Mouse (Mus musculus): ENCODE data around the gene Atp6v0a4.

Atp6v0a4 gene

DNA sequence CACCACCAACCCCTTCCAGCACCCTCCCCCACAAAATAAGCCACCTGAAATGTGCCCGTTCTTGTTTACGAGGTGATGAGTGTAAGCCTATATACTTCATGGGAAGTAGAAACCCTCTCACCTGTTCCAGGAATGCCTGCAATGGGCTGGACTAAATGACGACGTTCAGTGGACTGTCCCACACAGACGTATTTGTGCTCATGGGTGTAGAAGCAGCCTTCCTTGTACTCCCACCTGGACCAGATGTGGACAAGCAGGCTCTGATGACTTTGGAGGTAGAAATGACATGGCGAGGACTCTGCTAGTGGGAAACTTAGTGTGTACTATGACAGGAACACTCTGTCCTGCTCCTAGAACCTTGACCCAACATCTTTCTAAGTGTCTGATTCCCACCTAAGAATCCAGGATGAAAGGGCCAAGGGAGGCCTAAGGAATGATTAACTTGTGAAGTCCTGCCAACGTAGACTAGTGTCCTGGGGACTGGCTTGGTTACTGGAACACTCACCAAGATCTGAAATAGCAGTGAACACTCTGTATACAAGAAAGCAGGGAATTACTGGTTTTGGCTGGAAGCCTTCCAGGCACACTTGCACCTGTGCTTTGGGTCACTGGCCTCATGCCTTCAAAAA, at the start of gene Atp6v0a4:
Gene Atp6v0a4, minus strand, starts transcription at position 380 of the 629 bp plus-strand sequence.
- DNase-seq: no peak

DNA sequence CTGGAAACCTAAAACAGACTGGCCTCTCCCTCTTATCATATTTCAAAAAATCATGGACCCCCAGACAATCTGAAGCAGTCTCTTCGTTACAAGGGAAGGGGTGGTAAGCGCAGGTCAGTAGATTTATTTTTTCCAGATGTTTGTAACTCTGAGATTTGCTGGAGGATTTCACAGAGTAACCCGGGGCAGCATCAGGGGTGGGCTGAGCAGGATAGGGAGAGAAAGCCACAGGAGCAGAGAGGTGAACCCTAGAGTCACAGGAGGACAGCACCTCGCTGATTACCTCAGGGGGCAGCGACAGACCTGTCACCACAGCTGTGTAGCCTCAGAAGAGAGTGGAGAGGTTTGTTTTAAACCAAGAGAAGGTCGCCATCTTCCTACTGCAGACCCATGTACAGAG, 41.0 kb upstream of the Atp6v0a4 start:
- DNase-seq: no peak

DNA sequence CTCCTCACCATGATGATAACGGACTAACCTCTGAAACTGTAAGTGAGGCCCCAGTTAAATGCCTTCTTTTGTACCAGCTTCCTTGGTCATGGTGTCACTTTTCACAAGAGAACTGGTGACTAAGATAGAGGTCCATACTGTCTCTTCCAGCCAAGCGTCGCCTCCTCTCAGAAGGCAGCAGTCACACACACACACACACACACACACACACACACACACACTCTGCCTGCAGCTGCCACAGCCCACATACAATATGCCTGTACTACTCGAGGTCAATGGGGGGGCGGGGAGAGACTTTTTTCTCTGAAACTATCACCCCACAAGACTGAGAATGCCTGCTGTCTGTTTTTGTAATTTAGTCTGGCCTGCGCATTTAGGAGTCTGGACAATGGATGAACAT, 40.3 kb upstream of the Atp6v0a4 start:
- DNase-seq: no peak

DNA sequence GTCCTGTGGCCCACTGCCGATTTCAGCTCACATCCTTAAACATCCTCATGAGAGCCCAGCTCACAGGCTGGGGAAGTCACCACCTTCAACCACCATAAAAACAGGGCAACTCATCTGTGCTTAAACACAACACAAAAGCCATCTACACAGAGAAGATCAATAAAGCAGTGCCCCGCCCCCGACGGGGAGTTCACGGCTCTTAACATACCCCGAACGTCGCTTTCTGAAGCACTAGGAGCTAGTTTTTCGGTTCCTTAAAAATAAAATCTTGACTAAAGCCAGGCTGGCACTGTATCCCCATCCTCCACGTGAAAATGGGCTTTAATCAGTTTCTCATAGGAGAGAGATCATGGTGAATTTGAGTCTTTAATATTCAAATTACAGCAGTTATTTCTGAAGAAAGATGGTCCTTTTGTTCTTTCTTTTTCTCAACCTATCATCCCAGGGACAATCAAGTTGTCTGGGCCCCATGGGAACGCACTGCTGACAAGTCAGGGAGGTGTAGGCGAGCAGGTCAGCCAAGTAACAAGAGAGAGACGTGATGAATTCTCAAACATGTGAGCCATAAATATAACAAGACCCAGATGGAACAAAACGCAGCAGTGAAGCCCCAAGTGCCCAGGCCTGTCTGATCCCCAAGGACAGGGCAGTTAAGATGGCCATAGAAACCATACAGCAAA, 38.6 kb upstream of the Atp6v0a4 start:
- no peak for DNase-seq

DNA sequence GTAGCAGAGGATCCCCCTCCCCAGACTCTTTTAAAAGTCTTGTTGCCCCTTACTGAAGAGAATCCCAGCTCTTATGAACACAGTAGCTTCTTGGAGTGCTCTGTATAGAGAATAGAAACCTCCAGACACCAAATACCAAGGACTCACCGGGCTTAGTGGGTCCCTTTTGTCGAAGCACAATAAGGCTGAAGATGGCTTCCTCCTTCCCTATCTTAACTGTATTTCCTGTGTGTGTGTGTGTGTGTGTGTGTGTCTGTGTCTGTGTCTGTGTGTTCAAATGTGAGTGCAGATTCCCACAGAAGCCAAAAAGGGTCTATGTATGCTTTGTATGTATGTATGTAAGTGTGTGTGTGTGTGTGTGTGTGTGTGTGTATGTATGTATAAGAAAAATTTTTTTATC, 36.2 kb upstream of the Atp6v0a4 start:
- no peak for DNase-seq

DNA sequence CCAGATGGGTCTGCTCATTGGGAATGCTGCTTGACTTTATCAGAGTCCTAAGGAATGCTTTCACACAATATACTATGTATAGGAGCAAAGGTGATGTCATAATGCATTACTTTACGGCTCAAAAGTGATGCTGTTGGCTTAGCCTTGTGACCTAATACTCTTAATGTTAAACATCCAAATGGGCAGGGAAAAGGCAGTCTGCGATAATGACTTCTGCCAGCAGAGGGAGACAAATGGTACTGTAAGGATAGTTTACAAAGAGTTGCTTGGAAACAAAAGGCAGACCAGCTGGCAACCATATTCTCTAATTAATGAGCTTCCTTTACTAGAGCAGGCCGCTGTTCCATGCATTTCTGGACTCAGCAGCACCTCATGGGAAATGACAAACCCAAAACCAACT, 35.7 kb upstream of the Atp6v0a4 start:
- peak; percentile 92 for DNase-seq

DNA sequence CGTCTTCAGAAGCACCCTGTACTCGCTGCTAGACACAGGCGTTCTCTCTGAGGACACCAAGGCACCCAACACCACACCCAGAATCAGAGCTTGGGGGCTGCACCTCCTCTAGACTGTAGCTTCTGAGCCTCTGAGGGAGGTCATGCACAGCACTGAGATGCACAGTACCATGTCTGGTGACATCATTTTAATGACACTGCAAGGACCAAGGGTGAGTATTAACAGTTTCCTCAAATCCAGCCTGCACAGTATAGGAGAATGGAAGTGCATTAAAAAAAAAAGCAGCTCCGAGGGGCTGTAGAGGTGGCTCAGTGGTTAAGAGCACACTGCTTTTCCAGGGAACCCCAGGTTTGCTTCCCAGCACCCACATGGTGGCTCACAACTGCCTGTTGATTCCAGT, 35.2 kb upstream of the Atp6v0a4 start:
- DNase-seq: no peak

DNA sequence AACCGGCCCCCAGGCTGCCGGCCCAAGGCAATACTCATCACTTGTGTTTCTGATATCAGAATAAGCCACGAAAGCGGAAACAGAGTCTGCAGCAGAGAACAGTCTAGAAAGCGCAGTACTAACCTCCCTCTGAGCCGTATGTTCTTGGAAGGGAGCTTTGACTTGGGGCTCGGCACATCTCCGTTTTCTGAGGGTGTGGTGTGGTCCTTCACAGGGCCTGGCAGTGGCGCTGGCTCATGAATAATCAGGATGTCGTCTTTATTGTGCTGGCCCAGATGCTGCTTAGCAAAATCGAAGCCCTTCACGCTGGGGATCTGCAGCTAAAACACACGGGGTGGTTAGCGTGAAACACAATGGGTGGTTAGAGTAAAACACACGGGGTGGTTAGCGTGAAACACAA, 33.5 kb upstream of the Atp6v0a4 start:
- DNase-seq: no peak

DNA sequence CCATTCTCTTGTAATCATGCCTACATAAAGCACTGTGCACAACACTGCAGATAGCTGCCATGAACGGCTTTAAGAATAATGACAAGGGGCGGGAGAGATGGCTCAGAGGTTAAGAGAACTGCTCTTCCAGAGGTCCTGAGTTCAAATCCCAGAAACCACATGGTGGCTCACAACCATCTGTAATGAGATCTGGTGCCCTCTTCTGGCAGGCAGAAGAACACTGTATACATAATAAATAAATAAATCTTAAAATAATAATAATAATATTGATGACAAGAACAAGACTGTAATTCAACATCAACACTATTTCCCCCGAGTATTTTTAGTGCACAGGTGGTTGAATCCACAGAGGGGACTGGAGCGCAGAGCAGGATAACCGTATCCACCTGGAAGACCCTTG, 31.8 kb upstream of the Atp6v0a4 start:
- no peak for DNase-seq

DNA sequence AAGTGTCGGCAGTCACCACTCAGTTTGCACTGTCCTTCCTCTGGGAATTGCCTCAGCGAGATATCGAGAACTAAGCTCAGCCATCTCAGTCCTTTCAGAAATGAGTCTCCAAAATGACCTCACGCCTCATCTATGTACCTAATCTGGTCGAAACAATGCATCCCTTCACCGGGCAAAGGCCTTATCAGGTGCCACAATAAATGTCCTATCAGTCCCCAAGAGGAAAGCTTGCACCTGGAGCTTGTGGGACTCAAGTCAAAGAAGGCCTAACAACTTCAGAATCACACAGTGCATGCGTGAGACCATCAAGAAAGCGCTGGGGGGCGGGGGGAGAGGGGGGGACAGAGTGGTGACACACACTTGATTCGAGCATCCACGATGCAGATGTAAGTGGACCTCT, 27.9 kb upstream of the Atp6v0a4 start:
- no peak for DNase-seq

DNA sequence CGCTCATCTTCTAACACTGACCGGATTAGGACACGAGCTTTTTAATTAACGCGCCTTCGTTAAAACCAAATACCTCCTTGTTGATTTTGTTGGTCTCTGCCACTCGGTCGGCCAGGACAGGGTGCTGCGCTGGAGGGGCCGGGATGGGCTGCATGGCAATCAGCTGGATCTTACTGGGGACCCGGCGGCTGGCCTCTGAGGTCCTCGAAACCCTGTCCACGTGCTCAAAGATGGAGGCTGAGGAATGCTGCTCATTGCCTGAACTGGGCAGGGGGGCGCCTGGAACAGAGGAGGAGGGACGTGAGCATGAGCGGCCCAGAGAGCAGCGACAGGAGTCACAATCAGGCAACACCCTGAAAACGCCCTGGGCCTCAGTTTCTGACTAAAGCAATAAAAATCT, 25.1 kb upstream of the Atp6v0a4 start:
- no peak for DNase-seq

DNA sequence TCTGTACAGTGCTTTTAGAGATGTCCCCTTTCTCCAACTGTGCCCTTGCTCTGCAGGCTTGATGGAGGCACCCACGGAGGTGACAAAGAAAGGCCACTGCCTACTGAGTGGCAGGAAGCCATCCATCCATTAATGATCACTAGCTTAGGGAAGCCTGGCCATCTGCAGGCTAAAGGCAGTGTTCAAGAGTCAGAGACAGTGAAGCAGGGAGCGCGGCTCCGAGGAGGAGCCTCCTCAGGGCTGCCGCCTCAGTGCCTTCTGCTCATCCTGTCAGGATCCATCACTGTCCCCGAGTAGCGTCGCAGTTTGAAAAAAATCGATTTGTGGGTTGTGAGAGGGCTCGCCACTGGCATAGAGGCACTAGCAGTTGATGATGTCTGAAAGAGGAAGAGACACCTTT, 24.2 kb upstream of the Atp6v0a4 start:
- no peak for DNase-seq

DNA sequence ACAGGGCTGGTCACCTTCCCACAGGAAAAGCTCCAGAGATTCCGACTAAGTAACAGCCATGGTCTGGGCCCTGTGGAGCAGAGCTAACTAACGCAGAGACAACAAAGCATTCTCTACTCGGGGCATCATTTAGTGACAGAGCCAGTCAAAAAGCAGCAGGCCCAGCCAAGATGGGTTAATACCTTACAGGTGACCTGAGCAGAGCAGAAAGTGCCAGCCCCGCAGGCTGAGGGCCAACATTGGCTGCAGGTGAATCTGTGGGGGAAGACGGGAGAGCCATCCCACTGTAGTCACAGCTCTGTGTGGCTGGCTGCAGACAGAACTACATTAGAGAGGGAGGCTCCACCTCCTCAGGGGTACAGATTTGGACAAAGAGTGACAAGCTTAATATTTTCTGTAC, 22.9 kb upstream of the Atp6v0a4 start:
- no peak for DNase-seq

DNA sequence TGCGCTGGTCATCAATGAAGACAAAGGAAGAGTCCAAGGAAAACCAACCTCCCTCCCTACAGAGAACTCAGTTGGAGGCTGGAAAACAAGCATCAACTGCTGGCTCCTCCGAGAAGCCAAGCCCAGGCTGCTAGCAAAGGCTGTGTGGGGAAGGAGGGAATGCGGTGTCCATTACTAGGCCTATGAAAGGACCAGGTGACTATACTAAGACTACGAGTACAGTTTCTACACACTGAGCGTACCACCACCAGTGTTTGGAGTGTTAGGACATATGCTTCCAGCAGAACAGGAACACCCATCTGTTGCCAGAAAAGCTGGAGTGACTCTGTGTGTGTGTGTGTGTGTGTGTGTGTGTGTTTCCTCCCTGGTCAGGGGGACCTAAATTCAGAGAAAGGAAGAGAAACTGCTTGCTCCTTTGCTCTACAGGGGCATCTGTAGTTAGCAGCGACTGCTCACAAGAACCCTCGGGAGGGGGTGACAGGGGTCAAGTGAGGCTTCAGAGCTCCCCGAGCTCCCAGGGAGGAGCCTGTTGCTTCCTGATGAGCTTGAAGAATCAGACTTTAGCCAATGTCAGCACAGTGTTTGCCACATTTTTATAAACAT, 21.2 kb upstream of the Atp6v0a4 start:
- DNase-seq: no peak

DNA sequence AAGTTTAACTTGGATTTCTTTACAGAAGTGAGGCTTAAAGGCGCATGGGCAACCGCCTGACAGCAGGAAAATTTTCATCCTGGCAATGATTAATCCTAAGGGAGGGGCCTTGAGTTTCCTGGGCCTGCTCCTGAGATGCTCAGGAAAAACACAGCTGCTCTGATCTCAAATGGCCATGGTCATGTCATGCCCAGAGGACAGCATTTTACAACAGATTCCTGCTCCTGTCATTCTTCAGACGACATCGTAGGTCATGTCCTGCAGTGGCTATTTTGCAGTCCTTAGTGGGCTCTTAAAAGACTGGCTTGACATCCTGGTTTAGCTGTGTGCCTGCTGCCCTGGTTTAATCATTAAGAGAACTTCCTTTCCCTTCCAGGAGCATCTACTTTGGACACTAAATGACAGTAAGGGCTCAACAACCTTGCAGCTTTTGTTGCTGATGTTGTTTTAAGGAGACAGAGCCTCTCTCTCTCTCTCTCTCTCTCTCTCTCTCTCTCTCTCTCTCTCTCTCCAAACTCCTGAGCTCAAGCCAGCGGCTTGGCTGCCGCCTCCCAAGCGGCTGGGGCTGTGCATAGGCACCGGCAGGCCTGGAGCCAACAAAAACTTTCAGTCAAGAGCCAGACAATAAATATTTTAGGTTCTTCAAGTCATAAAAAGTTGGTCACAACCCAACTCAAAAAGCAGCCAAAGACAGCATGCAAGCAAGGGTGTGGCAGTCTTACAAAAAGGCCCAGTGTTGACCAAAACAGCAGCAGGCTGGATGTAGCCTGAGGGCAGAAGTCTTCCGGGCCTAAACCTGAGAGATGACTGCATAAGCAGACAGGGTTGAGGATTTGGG, 20.0 kb upstream of the Atp6v0a4 start:
- DNase-seq: no peak

DNA sequence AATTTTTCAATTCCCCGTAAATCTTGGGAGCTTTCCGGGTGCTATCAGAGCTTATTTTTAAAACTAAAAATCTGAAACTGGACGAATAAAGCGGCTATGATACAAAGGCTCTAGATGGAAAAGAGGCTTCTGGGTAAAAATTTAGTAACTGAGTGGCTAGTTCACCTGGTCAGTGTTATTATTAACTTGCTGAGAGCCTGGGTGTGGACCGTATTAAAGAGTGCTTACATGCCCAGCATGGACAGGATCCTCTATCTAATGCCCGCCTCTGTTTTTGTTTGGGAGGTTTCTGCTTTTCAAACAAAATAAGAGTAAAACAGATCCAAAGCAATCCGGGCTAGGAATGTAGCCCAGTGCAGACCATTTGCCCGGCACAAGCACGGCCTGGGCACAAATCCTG, 16.0 kb upstream of the Atp6v0a4 start:
- DNase-seq: no peak

DNA sequence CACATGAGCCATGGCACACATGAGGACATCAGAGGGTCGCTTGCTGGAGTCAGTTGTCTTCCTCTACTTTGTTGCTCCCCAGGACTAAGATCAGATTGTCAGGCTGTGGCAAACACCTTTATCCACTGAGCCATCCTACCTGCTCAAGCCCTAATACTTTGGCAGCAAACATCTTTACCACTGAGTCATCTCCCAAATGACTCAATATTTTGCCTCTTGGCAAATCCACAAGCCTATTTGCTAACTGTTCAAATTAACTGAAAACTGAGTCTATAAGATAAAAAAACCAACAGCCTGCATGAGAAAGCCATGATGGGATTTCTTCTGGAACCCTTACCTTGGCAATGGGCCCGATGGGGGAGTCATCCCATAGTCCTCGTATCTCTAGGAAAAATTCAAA, 14.7 kb upstream of the Atp6v0a4 start:
- DNase-seq: no peak

DNA sequence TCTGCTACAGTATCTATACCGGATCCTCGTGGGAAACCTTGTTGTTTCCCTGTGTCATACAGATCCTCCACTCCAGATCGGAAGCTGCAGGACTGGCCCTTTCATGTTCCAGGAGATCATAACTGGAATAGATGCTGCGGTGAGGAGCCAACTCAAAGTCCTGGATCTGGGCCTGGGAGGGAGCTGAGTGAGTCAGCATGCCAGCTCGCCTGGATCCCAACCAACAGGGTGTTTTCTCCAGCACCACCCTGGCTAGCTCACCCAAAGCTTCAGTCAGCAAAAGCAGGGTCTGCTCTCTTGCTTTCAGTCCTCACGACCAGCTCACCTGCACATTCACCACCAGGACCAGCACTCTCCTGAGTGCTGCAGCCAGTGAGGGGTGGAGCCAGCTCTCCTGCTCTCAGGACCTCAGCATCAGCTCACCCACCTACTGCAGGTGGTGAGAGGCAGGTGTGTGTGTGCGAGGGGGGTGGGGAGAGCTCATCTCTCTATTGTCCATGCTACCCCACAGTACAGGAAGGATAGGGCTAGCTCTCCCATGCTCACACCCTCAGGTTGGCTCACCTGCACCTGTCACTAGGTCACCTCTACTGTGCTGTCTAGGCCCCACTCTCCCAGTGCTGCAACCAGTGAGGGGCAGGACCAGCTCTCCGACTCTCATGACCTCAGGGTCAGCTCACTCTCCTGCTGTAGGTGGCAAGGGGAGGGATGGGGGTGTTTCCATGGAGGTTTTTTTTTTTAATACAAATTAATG, 10.6 kb upstream of the Atp6v0a4 start:
- DNase-seq: peak; percentile 69

DNA sequence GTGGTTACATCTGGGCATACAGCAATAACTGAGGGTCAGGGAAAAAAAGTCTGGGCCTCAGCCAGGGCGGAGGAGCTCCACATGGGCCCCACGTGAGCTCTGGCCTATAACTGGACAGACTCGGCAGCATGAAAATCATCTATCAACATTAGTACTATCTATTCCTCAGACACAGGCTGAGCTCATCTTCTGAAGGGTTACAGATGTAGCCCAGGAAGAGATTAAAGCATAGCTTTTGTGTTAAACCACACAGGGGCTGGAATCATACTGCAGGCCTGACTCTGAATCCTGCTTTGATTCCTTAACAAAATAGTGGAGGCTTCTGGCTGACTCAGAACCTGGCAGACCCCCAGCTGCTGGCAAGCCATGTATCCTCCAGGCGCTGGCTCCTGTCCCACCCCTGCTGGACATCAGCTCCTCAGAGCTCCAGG, 7.4 kb upstream of the Atp6v0a4 start:
- DNase-seq: peak; percentile 57

DNA sequence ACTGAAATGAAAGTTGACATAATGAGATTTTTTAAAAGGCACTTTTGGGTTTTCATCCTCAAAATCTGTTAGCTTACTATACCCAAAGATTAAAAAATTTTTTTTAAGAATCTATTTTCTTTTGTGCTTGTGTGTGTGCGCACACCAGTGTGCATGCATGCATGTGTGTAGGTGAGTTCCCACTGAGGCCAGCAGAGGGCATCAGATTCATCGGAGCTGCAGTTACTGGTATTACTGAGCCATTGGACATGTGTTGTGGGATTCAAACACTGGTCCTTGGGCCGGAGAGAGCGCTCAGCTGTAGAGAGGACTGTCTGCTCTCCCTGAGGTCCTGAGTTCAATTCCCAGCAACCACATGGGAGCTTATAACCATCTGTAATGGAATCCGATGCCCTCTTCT, 5.5 kb upstream of the Atp6v0a4 start:
- DNase-seq: no peak

DNA sequence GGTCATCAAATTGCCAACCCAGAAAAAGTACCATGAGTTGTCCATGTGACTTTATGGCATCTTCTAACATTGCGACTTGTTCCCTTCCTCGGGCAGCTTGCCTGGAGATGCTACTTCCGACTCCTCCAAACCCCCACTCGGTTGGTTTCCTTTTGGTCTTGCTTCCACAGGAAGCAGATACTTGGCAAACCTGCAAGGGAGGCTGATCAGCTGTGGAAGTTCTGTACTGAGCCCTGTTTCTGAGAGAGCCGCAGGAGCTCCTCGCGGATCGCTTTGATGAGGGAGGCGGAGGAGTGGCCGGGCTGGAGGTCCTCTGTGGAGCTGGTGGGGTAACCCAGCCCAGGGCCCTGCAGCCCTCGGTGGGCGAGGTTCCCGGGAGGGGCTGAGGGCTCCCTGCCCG, 3.7 kb upstream of the Atp6v0a4 start:
- no peak for DNase-seq

DNA sequence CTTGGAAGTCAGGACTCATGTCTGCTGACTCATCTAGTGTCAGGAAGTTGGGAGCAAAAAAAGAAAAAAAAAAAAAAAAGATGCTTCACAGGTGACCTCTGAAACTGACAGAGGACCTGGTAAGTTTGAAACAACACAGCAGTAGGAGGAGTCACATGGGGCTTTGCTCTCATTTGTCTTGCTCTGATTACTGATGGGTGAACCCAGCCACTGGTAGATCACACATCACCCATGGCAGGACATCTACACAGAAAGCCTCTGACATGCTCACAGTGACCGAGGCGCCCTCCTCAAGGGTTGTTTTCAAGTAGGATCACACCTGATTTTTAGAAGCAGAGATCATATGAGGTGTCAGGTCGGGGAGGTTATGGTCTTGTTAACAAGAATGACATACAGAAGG, 1.1 kb upstream of the Atp6v0a4 start:
- DNase-seq: no peak

DNA sequence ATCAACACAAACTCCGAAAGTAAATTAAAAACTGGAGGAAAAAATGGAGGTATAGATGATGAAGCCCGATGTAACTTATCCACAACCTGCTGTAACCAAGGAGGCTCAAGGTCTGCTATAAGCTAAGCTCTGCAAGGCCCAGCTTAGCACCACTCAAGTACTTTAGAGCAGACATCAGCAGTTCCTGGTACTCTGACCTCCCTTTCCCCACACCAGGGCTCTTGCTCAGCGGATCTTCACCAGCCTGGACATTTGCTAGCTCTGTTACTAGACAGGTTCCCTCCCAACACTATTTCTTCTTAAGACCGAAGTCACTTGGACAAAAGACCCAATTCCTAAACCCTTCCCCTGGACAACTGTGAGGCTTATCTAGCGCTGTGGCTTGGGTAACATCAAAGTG, 496 bp upstream of the Atp6v0a4 start:
- DNase-seq: no peak

All from cerebellum, adult 8-10 months (tissue).